Mouse (Mus musculus) cerebellum, postnatal 36 days (tissue): ENCODE results near the gene Krt39.
A peak's percentile ranks its signal among the peaks of the same experiment; 100 is the strongest.

Source experiments
- DNase-seq, 2 experiments: peaks; one replicate each; pipeline ENCODE4 v3.0.0; 2021 to 2022; ENCODE audit warnings: mixed read lengths in 2 of 2

Gene Krt39

GRCm38 (mm10) chr11:99521288-99521860 lies at the start of gene Krt39:
Krt39 (minus strand) TSS chr11:99521338.
- DNase-seq, result no peak

GRCm38 (mm10) chr11:99566530-99566929 lies 45.4 kb upstream of the Krt39 start, which contains the start of gene Krtap3-1:
Krtap3-1 (minus strand) TSS chr11:99566630.
- no peak for DNase-seq

- DNase-seq, result no peak
These were observed 41.4 kb upstream of the Krt39 start for GRCm38 (mm10) chr11:99562580-99562979.

- DNase-seq, result no peak
These were observed 38.2 kb upstream of the Krt39 start, which contains the start of gene Gm11939 for GRCm38 (mm10) chr11:99559366-99559765. Gm11939 (minus strand) TSS chr11:99559466.

GRCm38 (mm10) chr11:99557976-99558745 lies 37.0 kb upstream of the Krt39 start:
- DNase-seq, result no peak

- no peak for DNase-seq
These were observed 35.6 kb upstream of the Krt39 start, which contains the start of gene Krtap3-2 for GRCm38 (mm10) chr11:99556753-99557152. Krtap3-2 (minus strand) TSS chr11:99556853.

- DNase-seq, result no peak
These were observed 35.1 kb upstream of the Krt39 start for GRCm38 (mm10) chr11:99556195-99556594.

- no peak for DNase-seq
These were observed 29.6 kb upstream of the Krt39 start, which contains the start of gene Krtap3-3 for GRCm38 (mm10) chr11:99550765-99551164. Krtap3-3 (minus strand) TSS chr11:99550865.

- DNase-seq, result no peak
These were observed 26.8 kb upstream of the Krt39 start for GRCm38 (mm10) chr11:99547892-99548291.

GRCm38 (mm10) chr11:99539721-99540120 lies 18.6 kb upstream of the Krt39 start:
- peak; percentile 46 to 49 for DNase-seq

GRCm38 (mm10) chr11:99514098-99514497 lies 7.0 kb downstream of the Krt39 start:
- no peak for DNase-seq

- DNase-seq, result no peak
These were observed 20.9 kb downstream of the Krt39 start for GRCm38 (mm10) chr11:99500095-99500805.

GRCm38 (mm10) chr11:99496460-99496859 lies 24.7 kb downstream of the Krt39 start:
- no peak for DNase-seq

GRCm38 (mm10) chr11:99494741-99495140 lies 26.4 kb downstream of the Krt39 start:
- DNase-seq, result no peak

- DNase-seq, result no peak
These were observed 27.6 kb downstream of the Krt39 start for GRCm38 (mm10) chr11:99493574-99493850.

- no peak for DNase-seq
These were observed 28.2 kb downstream of the Krt39 start, which contains the start of gene Krt23 for GRCm38 (mm10) chr11:99492733-99493573. Krt23 (minus strand) TSS chr11:99493137.

GRCm38 (mm10) chr11:99491040-99491439 lies 30.1 kb downstream of the Krt39 start:
- DNase-seq, result no peak

- no peak for DNase-seq
These were observed 30.5 kb downstream of the Krt39 start for GRCm38 (mm10) chr11:99490624-99491023.

GRCm38 (mm10) chr11:99489233-99489632 lies 31.9 kb downstream of the Krt39 start:
- no peak for DNase-seq

- no peak for DNase-seq
These were observed 46.2 kb downstream of the Krt39 start for GRCm38 (mm10) chr11:99474981-99475380.

- DNase-seq, result no peak
These were observed 47.7 kb downstream of the Krt39 start for GRCm38 (mm10) chr11:99473433-99473832.

GRCm38 (mm10) chr11:99472405-99472804 lies 48.7 kb downstream of the Krt39 start:
- DNase-seq, result no peak

- no peak for DNase-seq
These were observed 49.2 kb downstream of the Krt39 start for GRCm38 (mm10) chr11:99471946-99472345.
